Mouse (Mus musculus) CD4-positive, CD25-positive, alpha-beta regulatory T cell, adult 4 months (primary cell): Measurements from ENCODE around the gene Arid1a. TPM values are rescaled to one million over a fixed set of nuclear protein-coding genes. Genes with fewer than 3 reads are reported as not detected.

Source experiments
- ATAC-seq: one replicate; pipeline ENCODE4 v1.8.0; 2017
- polyA plus RNA-seq, 2 experiments: library from polyadenylated mRNA; unstranded; fragments of 100-300 nt; shearing (Covaris generic); gene quantifications; one replicate each; pipeline ENCODE4 v1.2.1; 2017

Gene Arid1a
- polyA plus RNA-seq: 10 to 100 TPM; 74.4 to 76.7 TPM

GRCm38 (mm10) chr4:133756514-133757268 is at the start of gene Arid1a:
Arid1a (minus strand) TSS chr4:133756769.
- ATAC-seq: peak; percentile 66

- peak; percentile 71 for ATAC-seq
Observed at GRCm38 (mm10) chr4:133804401-133805263, 48.1 kb upstream of the Arid1a start.

GRCm38 (mm10) chr4:133800589-133800988 is 44.0 kb upstream of the Arid1a start:
- peak; percentile 60 for ATAC-seq

- ATAC-seq: no peak
Observed at GRCm38 (mm10) chr4:133793269-133793668, 36.7 kb upstream of the Arid1a start.

- ATAC-seq: no peak
Observed at GRCm38 (mm10) chr4:133774570-133775554, 18.3 kb upstream of the Arid1a start.

GRCm38 (mm10) chr4:133769157-133769556 is 12.6 kb upstream of the Arid1a start:
- ATAC-seq: no peak

- no peak for ATAC-seq
Observed at GRCm38 (mm10) chr4:133763112-133763511, 6.5 kb upstream of the Arid1a start.

- ATAC-seq: no peak
Observed at GRCm38 (mm10) chr4:133759659-133760058, 3.1 kb upstream of the Arid1a start.

GRCm38 (mm10) chr4:133757269-133757835 is 783 bp upstream of the Arid1a start:
- ATAC-seq: peak; percentile 49

GRCm38 (mm10) chr4:133755861-133756371 is 653 bp downstream of the Arid1a start:
- no peak for ATAC-seq

- ATAC-seq: no peak
Observed at GRCm38 (mm10) chr4:133754871-133755765, 1.5 kb downstream of the Arid1a start.

GRCm38 (mm10) chr4:133754238-133754637 is 2.3 kb downstream of the Arid1a start:
- peak; percentile 56 for ATAC-seq

GRCm38 (mm10) chr4:133753375-133754190 is 3.0 kb downstream of the Arid1a start:
- ATAC-seq: no peak

GRCm38 (mm10) chr4:133752449-133753374 is 3.9 kb downstream of the Arid1a start:
- ATAC-seq: peak; percentile 3

GRCm38 (mm10) chr4:133751521-133752448 is 4.8 kb downstream of the Arid1a start:
- peak; percentile 66 for ATAC-seq

- ATAC-seq: no peak
Observed at GRCm38 (mm10) chr4:133750184-133750775, 6.3 kb downstream of the Arid1a start.

GRCm38 (mm10) chr4:133735282-133735681 is 21.3 kb downstream of the Arid1a start:
- ATAC-seq: no peak
